Mouse (Mus musculus) liver, adult (tissue): Measurements from ENCODE around the gene Rufy2.
A peak's percentile ranks its signal among the peaks of the same experiment; 100 is the strongest.

ENCODE experiments used
- GATA4 ChIP-seq: IDR thresholded peaks from 2 replicates; pipeline ENCODE4 v1.6.1; 2014; ENCODE audit warnings: mild to moderate bottlenecking, low read length; ENCODE audit not compliant: insufficient replicate concordance

Gene Rufy2

DNA sequence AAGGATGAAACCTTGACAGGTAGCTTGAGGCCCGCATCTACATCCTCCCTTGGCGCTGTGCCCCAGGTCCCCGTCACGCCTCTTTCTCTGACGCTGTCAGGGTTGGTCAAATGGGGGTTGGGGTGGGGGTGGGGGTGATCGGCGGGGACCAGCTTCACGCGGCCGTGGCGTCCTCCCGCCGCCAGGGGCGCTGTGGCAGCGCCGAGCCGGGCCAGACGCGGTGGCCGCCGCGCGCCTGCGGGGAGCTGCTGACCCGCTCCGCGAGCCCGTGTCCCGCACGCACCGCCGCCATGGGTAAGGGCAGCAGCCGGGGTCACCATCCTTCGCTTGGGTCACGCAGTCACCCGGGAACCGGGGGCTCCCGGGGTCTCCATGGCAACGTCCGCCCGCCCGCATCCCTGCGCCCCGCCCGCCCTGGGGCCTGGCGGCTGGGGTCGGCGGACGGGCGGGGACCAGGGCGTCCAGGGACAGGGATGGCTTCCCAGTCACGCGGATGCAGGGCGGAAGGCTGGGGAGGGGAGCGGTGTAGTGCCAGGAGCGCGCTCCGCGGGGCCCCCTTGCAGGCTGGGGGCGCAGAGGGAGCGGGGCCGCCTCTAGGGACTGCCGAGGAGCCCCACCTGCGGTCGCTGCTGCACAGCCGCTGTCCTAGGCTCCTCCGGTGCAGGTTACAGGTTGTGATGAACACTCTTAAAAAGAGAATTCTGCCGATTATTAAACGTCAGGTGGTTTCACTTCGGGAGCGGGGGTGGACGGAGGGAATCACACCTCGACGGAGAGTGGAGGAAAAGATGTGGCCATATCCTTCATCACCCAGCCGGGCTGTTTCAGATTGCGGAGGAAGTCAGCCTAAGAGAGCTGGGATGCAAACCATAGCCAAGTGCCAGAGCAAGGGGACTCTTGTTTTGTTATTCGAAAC is at the start of gene Rufy2:
TSS of gene Rufy2 (plus strand) at position 185 of the 916 bp plus-strand sequence.
- TF ChIP-seq GATA4, result no peak

DNA sequence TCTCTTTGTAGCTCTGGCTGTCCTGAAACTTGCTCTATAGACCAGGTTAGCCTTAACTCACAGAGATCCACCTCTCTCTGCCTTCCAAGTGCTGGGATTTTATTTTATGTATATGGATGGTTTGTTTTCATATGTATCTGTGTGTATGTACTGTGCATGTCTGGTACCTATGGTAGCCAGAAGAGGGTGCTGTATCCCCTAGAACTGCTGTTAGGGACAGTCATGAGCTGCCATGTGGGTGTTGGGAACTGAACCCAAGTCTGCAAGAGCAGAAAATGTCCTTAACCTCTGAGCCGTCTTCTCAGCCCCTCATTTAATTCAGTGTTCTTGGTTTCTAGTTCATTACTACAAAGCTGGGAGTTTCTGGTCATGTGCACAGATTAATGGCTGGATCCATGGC is 47.6 kb upstream of the Rufy2 start:
- TF ChIP-seq GATA4, result no peak

DNA sequence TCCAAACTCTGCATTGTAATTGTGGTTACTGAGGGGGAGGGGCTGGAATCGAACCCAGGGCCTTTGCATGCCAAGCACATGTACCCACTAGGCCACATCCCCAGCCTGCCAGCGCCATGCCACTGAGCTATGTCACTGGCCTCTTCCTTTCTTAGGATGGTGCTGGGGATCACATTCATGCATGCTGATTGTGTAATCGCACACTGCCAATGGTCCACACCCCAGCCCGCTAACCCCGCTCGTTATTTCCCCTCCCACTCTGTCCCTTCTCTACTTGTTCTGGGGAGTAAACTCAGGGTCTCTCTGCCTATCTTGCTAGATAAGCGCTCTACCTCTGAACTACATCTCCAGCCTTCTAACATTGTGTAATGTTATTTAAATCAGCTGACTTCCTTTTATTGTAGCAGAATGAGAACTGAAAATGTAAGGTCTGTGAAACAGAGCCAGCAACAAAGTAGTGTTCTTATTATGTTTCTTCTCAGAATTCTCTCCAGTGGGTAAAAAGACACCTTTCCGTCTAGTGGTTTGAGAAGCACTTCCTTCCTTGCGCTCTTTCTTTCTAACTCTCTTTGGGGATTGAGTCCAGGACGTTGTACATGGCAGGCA is 34.9 kb upstream of the Rufy2 start:
- no peak for TF ChIP-seq GATA4

DNA sequence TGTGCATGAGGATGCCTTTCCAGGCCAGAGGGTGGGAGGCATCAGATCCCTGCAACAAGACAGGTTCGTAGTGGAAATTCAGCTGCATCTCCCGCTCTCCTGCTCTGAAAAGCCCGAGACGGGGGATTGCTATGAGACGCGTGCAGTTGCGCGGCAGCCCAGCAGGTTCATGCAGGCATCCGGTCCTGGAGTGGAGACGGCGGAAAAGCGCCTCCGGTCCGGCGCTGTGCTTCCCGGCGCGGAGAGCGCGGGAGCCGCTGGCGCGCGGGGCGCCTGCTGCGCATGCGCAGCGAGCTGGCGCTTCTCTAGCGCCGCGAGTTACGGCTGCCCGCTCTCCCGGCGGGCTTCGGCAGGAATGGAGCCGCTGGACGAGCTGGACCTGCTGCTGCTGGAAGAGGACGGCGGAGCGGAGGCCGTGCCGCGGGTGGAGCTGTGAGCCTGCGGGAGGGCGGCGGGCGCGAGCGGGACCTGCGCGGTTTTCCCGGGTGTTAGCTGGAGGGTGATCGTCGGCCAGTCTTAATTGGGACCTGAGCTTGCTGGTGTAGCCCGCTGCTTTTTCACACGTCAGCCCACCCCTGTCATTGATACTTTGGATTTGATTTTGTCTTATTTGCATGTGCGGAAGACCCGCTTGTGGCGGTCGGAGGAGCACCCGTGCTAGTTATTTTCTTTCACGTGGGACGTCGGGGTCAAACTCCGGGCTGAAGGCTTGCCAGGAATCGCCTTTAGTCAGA is 33.1 kb upstream of the Rufy2 start, which contains the start of gene Dna2:
TSS of gene Dna2 (plus strand) at position 289 of the 734 bp plus-strand sequence.
- peak; percentile 19; the same call in 1 of the 2 replicates for TF ChIP-seq GATA4

DNA sequence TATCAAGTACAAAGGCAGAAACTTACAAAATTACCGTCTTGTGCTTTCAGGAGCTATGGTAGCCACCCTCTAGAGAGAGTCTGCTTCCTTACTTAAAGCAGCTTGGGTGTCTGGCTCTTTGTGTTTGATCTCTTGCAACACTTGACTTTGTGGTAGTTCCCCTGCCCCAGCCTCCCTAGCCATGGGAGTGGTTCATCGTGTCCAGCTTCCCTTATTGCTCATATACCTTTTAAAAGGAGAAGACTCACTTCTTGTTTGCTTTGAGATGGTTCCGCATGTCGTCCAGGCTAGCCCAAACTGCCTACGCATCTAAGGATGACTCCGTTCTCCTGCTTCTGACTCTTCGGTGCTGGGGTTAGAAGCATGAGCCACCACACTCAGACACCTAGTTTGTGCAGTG is 31.5 kb upstream of the Rufy2 start:
- TF ChIP-seq GATA4, result no peak

DNA sequence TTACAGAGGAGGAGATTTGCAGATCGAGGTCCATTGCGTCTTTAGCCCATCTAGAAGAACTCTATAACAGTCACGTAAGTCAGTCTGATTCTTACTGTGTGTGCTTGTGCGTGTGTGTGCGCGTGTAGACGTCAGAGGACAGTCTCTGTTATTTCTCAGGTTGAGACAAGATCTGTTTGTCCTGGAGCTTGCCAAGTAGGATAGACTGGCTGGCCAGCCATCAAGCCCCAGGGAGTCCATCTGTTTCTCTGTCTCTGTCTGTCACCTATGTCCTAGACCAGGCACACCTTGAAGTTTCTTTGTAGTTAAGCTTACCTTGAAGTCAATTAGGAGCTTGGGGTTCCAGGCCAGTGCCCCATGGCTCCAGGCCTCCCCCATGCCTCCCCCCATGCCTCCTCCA is 16.1 kb upstream of the Rufy2 start:
- no peak for TF ChIP-seq GATA4

DNA sequence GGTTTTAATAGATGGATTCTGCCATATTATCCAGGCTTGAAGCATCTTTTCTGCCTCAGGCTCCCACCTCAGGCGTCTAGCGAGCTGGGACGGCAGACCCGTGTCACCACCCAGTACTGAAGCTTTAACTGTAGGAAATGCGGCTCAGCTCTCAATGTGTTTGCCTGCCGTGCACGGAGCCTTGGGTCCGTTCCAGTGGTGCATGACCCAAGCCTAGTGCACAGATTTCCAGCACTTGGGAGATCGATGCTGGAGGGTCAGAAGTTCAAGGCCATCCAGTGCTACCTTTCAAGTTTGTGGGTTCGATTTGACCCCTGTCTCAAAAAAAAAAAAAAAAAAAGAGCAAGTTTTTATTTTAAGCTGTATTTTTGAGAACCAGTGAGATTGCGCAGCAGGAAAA is 14.2 kb upstream of the Rufy2 start:
- TF ChIP-seq GATA4, result no peak

DNA sequence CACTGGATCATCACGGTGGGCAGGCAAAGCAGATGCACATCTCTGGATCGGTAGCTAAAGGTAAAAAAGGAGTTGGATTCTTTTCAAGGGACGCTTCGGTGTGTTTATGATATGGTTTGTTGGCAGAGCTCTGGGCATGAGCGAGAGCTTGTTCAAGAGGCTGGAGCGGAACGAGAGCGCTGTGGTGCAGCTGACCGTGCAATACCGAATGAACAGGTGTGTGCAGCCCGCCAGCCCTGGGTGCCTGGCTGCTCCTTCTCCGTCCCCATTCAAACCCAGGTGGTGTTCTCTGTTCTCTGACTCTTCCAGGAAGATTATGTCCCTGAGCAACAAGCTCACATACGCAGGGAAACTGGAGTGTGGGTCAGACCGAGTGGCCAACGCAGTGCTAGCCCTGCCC is 13.7 kb upstream of the Rufy2 start:
- TF ChIP-seq GATA4, result no peak

DNA sequence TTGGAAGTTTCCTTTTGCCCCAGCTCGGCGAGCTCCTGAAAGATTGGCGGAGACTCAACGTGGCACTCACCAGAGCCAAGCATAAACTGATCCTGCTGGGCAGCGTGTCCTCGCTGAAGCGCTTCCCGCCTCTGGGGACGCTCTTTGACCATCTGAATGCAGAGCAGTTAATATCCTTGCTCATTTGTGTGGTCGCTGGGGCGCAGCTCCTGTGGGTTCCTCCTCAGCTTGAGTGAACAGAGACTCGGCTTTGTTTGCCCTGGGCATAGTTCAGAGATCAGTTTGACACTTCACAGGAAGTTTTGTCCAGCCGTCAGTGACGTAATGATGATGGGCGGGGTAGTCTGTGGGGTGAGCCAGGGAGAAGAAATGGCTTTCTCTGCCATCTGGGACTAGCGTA is 8.2 kb upstream of the Rufy2 start:
- no peak for TF ChIP-seq GATA4

DNA sequence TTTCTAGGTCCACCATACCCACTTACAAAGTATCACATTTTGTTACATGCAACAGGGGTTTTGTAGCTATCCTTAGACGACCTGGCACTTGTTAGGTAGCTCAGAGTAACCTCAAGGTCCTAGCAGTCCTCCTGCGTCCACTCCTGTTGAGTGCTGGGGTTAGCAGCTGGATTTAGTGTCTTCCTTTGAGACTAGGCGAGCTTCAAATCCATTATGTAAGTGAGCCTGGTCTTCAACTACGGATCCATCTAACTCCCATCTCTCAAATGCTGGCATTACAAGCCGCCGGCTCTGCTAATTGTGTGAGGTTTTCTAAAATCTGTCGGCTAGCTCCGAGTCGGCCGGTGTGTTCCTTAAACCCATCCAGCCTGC is 370 bp upstream of the Rufy2 start:
- no peak for TF ChIP-seq GATA4

DNA sequence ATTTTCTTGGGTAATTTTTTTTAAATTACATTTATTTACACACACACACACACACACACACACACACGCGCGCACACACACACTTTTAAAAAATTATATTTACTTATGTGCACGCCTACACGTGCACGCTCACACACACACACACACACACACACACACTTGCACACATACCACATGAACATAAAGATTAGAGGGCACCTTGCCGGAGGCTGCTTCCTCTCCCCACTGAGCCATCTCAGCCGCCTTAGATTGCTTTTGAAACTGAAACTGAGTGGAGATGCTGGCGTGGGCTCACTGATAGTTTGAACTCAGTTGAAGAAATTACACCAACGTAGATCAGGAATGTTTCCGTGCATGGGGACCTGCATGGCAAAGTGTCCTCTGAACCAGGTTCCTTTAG is 4.0 kb downstream of the Rufy2 start:
- no peak for TF ChIP-seq GATA4

DNA sequence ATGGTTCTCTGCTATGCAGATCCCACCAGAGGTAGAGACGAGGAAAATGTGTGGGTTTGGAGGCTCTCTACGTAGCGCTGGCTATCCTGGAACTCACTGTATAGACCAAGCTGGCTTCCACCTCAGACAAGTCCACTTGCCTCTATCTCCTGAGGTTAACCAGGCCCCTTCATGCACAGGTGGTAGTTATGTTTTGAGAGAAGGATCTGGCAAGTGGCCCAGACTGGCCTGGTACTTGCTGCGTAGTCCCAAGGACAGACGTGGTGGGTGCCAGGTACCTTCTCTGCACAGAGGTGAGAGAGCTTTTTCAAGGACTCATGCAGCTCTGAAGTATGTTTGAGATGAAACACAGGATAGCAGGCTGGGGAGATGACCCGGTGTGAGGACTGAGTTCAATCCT is 4.5 kb downstream of the Rufy2 start:
- TF ChIP-seq GATA4, result no peak

DNA sequence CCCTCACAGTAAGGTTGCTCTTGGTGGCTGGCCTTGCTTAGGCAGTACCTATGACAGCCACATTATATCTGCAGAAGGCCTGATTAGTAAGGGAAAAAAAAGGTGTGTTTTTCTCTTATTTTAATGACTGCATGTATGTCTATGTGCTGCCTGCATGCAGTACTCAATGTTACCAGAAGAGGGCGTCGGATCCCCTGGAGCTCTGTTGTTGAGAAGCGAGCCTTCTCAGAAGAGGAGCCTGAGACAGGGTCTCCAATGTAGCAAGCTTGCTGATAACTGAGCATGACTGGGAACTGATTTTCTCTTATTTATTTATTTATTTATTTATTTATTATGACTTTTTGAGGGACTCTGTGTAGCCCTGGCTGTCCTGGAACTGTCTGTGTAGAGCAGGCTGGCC is 7.3 kb downstream of the Rufy2 start:
- no peak for TF ChIP-seq GATA4

DNA sequence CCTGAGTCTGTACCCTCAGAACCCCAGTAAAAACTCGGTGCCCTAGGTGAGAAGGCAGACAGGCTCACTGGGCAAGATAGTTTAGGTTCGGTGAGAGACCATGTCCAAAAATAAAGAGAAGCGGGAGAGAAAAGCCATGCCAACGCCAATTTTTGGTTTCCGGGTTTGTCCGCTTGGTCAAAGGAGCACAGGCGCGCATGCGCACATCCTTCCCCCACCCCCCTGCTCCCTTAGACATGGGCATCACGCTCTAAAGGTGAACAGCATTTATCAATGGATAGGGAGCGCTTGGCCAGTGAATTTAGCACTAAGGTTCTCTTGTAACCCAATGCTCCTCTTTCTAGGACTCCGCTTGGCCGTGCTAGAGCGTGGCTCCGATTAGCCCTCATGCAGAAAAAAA is 10.6 kb downstream of the Rufy2 start:
- TF ChIP-seq GATA4, result no peak

DNA sequence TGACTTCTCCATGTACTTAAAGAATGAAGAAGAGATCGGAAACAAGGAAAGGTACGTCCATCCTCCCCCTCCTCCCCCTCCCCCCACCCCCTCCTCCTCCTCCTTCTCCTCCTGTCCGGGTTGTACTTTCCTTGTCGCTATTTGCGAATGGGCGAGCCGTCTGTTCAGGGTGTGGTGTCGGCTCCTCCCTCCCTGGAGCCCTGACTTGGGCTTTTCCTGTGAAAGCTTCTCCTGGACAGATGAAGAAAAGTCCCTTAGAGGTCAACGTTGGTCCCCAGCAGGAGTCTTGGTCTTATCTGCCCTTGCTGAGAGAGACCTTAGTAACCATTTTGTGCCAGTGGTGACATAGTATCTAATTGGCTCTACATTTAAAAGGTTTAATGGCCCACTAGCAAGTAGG is 14.0 kb downstream of the Rufy2 start:
- TF ChIP-seq GATA4, result no peak

DNA sequence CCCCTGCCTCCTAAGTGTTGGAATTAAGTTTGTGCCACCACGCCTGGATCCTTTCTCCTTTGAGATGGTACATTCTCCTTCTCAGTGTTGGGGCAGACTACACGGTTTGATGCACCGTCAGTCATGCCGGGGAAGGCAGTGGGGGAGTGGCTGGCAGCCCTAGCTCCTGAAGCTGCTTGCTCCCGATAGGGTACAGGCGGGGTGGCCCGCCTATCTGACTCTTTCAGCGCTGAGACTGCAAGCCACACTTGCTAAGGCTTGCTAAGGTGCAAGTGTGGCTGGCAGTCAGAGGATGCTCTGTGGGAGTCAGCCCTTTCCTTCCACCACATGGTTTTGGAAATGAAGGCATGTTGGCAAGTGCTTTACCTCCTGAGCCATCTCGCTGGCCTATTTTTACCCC is 20.6 kb downstream of the Rufy2 start:
- TF ChIP-seq GATA4, result no peak
